ENCODE assay signal across 24 mouse cellular contexts in genomic region chr19:38582861-38583260, GRCm38 (mm10).
DNase-seq lines count a peak whose midpoint lies in the region; ATAC-seq and TF ChIP-seq lines count a peak whose summit lies in the region.
"Had no signal": no experiment of that assay in that cellular context is flagged by ENCODE, and none has a peak within 500 bp of the region (broad histone marks: within the 10 kb centered on the region; RNA-seq: fewer than 3 reads in every experiment).

No protein-coding gene starts in this region.

- no peak for DNase-seq in heart, adult 2 months
- no peak for DNase-seq in heart, embryonic 10.5 days (ENCODE audit: low spot score)
- DNase-seq in kidney, postnatal 0 days (ENCODE audit: low spot score) = peak; percentile 46
- peak; percentile 57 for DNase-seq in 3T3-L1 (ENCODE audit: low read depth, low spot score)
- DNase-seq in limb, embryonic 14.5 days (ENCODE audit: low spot score) = peak; percentile 61
- DNase-seq: adrenal gland, adult 2 months; cerebellum, adult 11 months; cerebellum, postnatal 14 days; kidney, adult 11 months; liver, postnatal 0 days; right cerebral cortex, postnatal 25 days; spleen, adult 18-20 months; thymus, postnatal 14 days had no signal

- intact Hi-C loops in heart, adult 2 months (cut with DNase I) = no loop called here

- no peaks in the 10 kb centered on the region for H3K36me3 ChIP-seq in heart, adult 2 months (ENCODE audit: control insufficient read depth, insufficient read depth, low read length)
- H3K36me3 ChIP-seq in heart, embryonic 10.5 days = no peaks in the 10 kb centered on the region
- H3K36me3 ChIP-seq in kidney, postnatal 0 days (ENCODE audit: insufficient read depth, low read length) = no peaks in the 10 kb centered on the region
- H3K36me3 ChIP-seq in kidney, embryonic 16.5 days (ENCODE audit: insufficient read depth, low read length) = no peaks in the 10 kb centered on the region
- no peaks in the 10 kb centered on the region for H3K36me3 ChIP-seq in limb, embryonic 14.5 days (ENCODE audit: control insufficient read depth, insufficient read depth, low read length)
- H3K36me3 ChIP-seq: embryonic facial prominence, embryonic 12.5 days; midbrain, embryonic 15.5 days; neural tube, embryonic 12.5 days had no signal

- ATAC-seq in kidney, postnatal 0 days (replicated peaks; ENCODE audit: low FRiP score, low read depth) = no peak
- ATAC-seq in kidney, embryonic 16.5 days (ENCODE audit: low FRiP score, low TSS enrichment) = no peak
- ATAC-seq in limb, embryonic 14.5 days (ENCODE audit: low FRiP score, low read depth) = no peak
- no peak for ATAC-seq in granulocyte monocyte progenitor cell, adult 5-6 weeks (replicated peaks; ENCODE audit: poor library complexity, severe bottlenecking)
- ATAC-seq: forebrain, embryonic 14.5 days; hindbrain, embryonic 16.5 days; liver, postnatal 0 days; midbrain, embryonic 15.5 days; Patski had no signal

- peak overlapping the region; percentile 31 for H3K27ac ChIP-seq in heart, adult 2 months
- no peak overlapping the region for H3K27ac ChIP-seq in heart, embryonic 10.5 days
- H3K27ac ChIP-seq in kidney, postnatal 0 days = no peak overlapping the region
- no peak overlapping the region for H3K27ac ChIP-seq in kidney, embryonic 16.5 days (ENCODE audit: low read length)
- H3K27ac ChIP-seq in limb, embryonic 14.5 days (replicated peaks; ENCODE audit: low read depth, low read length) = 0 out of 2 replicates have a peak overlapping the region, but pooled peaks have one; percentile 8
- H3K27ac ChIP-seq: embryonic facial prominence, embryonic 12.5 days; left cerebral cortex, adult 2 months; midbrain, embryonic 15.5 days; neural tube, embryonic 12.5 days had no signal

- WGBS in heart, adult 2 months = 90% methylated on average over 1 of the region's 1 CpGs
- 83% methylated on average over 1 of the region's 1 CpGs for WGBS in heart, embryonic 10.5 days
- 67% methylated on average over 1 of the region's 1 CpGs for WGBS in kidney, postnatal 0 days
- 82% methylated on average over 1 of the region's 1 CpGs for WGBS in kidney, embryonic 16.5 days
- 31% methylated on average over 1 of the region's 1 CpGs for WGBS in limb, embryonic 14.5 days

- H3K9me3 ChIP-seq in heart, embryonic 10.5 days = no peaks in the 10 kb centered on the region
- no peaks in the 10 kb centered on the region for H3K9me3 ChIP-seq in kidney, postnatal 0 days (replicated peaks; ENCODE audit: low read length)
- no peaks in the 10 kb centered on the region for H3K9me3 ChIP-seq in kidney, embryonic 16.5 days (ENCODE audit: low read length)
- H3K9me3 ChIP-seq in limb, embryonic 14.5 days (ENCODE audit: control insufficient read depth, low read length) = no peaks in the 10 kb centered on the region
- H3K9me3 ChIP-seq: embryonic facial prominence, embryonic 12.5 days; megakaryocyte, embryonic 14.5 days; midbrain, embryonic 15.5 days; neural tube, embryonic 12.5 days had no signal

- H3K79me2 ChIP-seq in heart, adult 2 months (replicated peaks; ENCODE audit: control insufficient read depth, insufficient read depth, low read length) = no peaks in the 10 kb centered on the region

- H3K4me1 ChIP-seq in heart, adult 2 months (ENCODE audit: control insufficient read depth, insufficient read depth, low read length) = 0 out of 2 replicates have a peak, but pooled peaks cover 1% of the 10 kb centered on the region
- peaks cover 10% of the 10 kb centered on the region; the same call in 1 of the 2 replicates for H3K4me1 ChIP-seq in heart, embryonic 10.5 days
- H3K4me1 ChIP-seq in kidney, postnatal 0 days (replicated peaks; ENCODE audit: insufficient read depth, low read length) = 0 out of 2 replicates have a peak, but pooled peaks cover 3% of the 10 kb centered on the region
- peaks cover 10% of the 10 kb centered on the region; the same call in 1 of the 2 replicates for H3K4me1 ChIP-seq in kidney, embryonic 16.5 days (ENCODE audit: insufficient read depth, low read length)
- H3K4me1 ChIP-seq in limb, embryonic 14.5 days (ENCODE audit: control insufficient read depth, insufficient read depth, low read length) = peaks cover 52% of the 10 kb centered on the region
- H3K4me1 ChIP-seq: megakaryocyte, embryonic 14.5 days had no signal

- H3K9ac ChIP-seq in heart, adult 2 months (ENCODE audit: low read depth, low read length) = no peak overlapping the region
- H3K9ac ChIP-seq in kidney, postnatal 0 days (ENCODE audit: low read depth, low read length) = no peak overlapping the region
- H3K9ac ChIP-seq in kidney, embryonic 16.5 days (replicated peaks; ENCODE audit: low read length) = no peak overlapping the region
- H3K9ac ChIP-seq in limb, embryonic 14.5 days (ENCODE audit: low read depth, low read length, severe bottlenecking) = no peak overlapping the region
- H3K9ac ChIP-seq: embryonic facial prominence, embryonic 12.5 days; liver, postnatal 0 days; midbrain, embryonic 15.5 days; neural tube, embryonic 12.5 days had no signal

- no peak overlapping the region for H3K4me3 ChIP-seq in heart, adult 2 months
- no peak overlapping the region for H3K4me3 ChIP-seq in heart, embryonic 10.5 days
- H3K4me3 ChIP-seq in kidney, postnatal 0 days (replicated peaks; ENCODE audit: low read depth, low read length) = no peak overlapping the region
- H3K4me3 ChIP-seq in kidney, embryonic 16.5 days (ENCODE audit: low read length) = no peak overlapping the region
- H3K4me3 ChIP-seq in limb, embryonic 14.5 days (replicated peaks; ENCODE audit: low read length) = no peak overlapping the region
- H3K4me3 ChIP-seq: embryonic facial prominence, embryonic 12.5 days; left cerebral cortex, adult 2 months; megakaryocyte, embryonic 14.5 days; midbrain, embryonic 15.5 days; neural tube, embryonic 12.5 days had no signal

- no peak for TF ChIP-seq EP300 in heart, adult 2 months (IDR thresholded peaks at IDR 0.05; ENCODE audit: insufficient read depth, low read depth, low read length)

- TF ChIP-seq POLR2A in heart, adult 2 months (IDR thresholded peaks at IDR 0.05; ENCODE audit: insufficient read depth, low read depth, low read length) = no peak
- no peak for TF ChIP-seq POLR2A in limb, embryonic 14.5 days (IDR thresholded peaks at IDR 0.05; ENCODE audit: borderline replicate concordance, extremely low read depth, insufficient read depth, insufficient read length)

- no peaks in the 10 kb centered on the region for H3K27me3 ChIP-seq in heart, adult 2 months (ENCODE audit: control insufficient read depth, insufficient read depth, low read length)
- no peaks in the 10 kb centered on the region for H3K27me3 ChIP-seq in heart, embryonic 10.5 days (ENCODE audit: insufficient read depth, poor library complexity, severe bottlenecking)
- H3K27me3 ChIP-seq in kidney, postnatal 0 days (ENCODE audit: insufficient read depth, low read length) = no peaks in the 10 kb centered on the region
- no peaks in the 10 kb centered on the region for H3K27me3 ChIP-seq in kidney, embryonic 16.5 days (ENCODE audit: insufficient read depth, low read length)
- H3K27me3 ChIP-seq in limb, embryonic 14.5 days (ENCODE audit: control insufficient read depth, insufficient read depth, low read length) = no peaks in the 10 kb centered on the region
- H3K27me3 ChIP-seq: embryonic facial prominence, embryonic 12.5 days; megakaryocyte, embryonic 14.5 days; midbrain, embryonic 15.5 days; neural tube, embryonic 12.5 days; Patski had no signal

- H3K4me2 ChIP-seq in kidney, postnatal 0 days (ENCODE audit: low read length) = no peak overlapping the region
- no peak overlapping the region for H3K4me2 ChIP-seq in kidney, embryonic 16.5 days (replicated peaks; ENCODE audit: low read depth, low read length)
- no peak overlapping the region for H3K4me2 ChIP-seq in limb, embryonic 14.5 days (replicated peaks; ENCODE audit: low read depth, low read length, severe bottlenecking)
- H3K4me2 ChIP-seq: embryonic facial prominence, embryonic 12.5 days; liver, embryonic 11.5 days; midbrain, embryonic 15.5 days; neural tube, embryonic 12.5 days had no signal

- no peak for TF ChIP-seq CTCF in heart, adult 2 months (IDR thresholded peaks at IDR 0.05)
- no peak for TF ChIP-seq CTCF in kidney, postnatal 0 days (IDR thresholded peaks at IDR 0.05; ENCODE audit: low read depth)

Comparison
In these comparisons a context has a peak if more than half of its experiments do, and no peak if none do; other contexts are left out.
1. H3K27ac ChIP-seq: peak in heart, adult 2 months (single experiment) and limb, embryonic 14.5 days (single experiment); none in heart, embryonic 10.5 days (single experiment), kidney, postnatal 0 days (single experiment) and kidney, embryonic 16.5 days (single experiment).
2. DNase-seq: peak in kidney, postnatal 0 days (single experiment), 3T3-L1 (single experiment) and limb, embryonic 14.5 days (single experiment); none in heart, adult 2 months (0 of 2) and heart, embryonic 10.5 days (single experiment).